Mouse (Mus musculus) heart, adult 9 months (tissue): ENCODE data around the gene Hes7.
"Not testable (repeated sequence)": the region's sequence is repeated elsewhere in the genome, so short reads cannot be mapped to it uniquely, and the experiment has no call there.

Experiments
- DNase-seq, 2 experiments: peaks; one replicate each; pipeline ENCODE4 v3.0.0; 2022; ENCODE audit warnings: low spot score in 2 of 2

Hes7 gene

DNA sequence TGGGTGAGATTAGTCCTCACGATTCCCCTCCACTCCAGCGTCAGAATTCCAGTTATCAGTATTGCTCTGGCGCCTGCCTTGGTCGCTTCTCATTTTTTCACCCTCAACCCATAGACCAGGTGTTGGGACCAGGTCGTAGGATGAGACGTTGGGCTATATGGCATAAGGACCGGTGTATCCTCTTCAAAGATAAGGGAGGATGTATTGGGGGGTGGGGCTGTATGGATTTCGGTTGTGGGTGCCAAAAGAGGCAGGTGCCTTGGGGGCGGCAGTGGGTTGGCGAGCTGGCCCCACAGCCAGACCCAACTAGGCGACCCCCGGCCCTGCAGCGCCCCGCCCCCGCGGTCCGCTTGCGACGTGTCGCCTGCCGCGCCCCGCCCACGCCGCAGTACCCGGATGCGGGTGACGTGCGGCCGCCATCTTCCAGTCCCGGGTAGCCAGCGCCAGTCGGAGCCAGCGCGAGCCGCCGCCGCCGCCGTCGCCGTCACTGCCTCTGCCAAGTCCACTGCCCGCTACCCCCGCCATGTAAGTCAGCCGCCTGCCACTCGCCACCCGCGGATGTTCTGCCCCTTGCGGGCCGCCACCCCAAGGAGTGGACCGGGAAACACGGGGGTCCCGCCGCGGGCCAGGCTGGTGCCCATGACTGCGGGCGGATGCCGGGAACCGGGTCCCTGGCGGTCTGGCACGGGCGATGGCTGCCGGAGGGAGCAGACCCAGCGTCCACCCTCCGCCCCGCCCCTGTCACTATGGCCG, 31.9 kb upstream of the Hes7 start, which contains the start of gene Vamp2:
TSS of gene Vamp2 (plus strand) at position 388 of the 753 bp plus-strand sequence.
- peak; percentile 91 to 92 for DNase-seq

DNA sequence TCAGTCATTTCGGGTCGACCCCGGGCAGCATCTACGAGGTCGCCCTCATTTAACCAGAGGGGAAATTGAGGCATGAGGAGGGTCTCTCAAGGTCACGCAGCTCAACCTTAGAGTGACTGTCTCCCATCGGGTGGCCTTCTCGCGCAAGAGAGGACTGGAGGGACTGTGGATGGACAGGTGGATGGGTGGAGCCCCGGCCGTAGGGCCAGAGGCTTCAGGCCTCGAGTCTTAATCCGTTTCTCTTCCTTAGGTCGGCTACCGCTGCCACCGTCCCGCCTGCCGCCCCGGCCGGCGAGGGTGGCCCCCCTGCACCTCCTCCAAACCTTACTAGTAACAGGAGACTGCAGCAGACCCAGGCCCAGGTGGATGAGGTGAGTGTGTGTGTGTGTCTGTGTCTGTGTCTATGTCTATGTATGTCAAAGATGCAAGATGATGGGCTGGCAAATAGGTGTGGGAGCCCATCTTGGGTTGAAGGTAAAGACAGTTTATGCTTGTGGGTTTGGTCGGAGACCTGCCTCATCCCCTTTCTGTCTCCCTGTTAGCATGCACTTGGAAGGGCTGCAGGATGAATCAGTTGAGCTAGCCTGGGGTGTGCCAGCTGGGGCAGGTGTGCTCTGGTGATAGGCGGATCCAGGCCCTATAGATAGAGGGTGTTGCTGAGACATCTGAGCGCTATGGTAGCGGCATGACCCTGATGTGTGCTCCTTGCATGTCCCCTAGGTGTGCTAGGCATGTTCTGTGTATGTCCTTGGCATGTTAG, 31.2 kb upstream of the Hes7 start:
- DNase-seq, result peak in 1 of 2 experiments; percentile 21

DNA sequence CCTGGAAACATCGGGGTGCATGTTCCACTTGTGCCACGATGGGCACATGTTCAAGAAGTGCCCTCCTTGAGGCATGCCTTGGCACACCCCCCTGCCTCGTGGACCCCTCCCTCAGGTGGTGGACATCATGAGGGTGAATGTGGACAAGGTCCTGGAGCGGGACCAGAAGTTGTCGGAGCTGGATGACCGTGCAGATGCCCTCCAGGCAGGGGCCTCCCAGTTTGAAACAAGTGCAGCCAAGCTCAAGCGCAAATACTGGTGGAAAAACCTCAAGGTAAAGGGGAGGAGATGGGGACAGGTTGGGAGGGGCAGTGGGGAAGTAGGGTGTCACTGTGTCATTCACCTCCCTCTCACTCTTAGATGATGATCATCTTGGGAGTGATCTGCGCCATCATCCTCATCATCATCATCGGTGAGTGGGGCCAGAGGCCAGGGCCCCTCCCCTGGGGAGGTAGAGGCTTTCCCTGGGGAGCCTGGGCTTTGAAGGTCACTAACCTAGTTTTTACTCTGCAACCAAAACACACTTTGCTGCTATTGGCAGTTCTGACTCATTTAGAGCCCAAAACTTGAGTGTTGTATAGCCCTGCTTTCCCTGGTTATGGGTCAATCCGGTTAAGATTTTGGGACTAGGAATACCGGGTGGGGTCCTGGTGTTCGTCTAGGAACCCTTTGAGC, 30.5 kb upstream of the Hes7 start:
- peak in 1 of 2 experiments; percentile 16 for DNase-seq

DNA sequence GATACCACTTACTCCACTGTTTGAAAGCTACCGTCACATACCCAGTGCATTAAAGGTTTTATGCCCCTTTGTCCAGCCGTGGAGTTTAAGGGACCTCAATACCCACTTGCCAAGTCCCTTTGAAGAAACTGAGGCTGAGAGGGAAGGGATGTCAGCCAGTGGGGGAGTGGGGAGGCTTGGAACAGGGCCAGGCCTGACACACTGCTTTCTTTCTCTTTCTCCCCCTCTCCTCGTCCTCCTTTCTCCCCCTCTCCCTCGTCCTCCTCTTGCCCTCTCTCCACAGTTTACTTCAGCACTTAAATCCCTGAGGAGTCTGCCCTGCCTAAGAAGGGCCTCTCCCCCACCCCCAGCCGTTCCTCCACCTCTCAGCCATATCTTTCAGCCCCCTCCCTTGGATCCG, 29.8 kb upstream of the Hes7 start:
- no peak for DNase-seq

DNA sequence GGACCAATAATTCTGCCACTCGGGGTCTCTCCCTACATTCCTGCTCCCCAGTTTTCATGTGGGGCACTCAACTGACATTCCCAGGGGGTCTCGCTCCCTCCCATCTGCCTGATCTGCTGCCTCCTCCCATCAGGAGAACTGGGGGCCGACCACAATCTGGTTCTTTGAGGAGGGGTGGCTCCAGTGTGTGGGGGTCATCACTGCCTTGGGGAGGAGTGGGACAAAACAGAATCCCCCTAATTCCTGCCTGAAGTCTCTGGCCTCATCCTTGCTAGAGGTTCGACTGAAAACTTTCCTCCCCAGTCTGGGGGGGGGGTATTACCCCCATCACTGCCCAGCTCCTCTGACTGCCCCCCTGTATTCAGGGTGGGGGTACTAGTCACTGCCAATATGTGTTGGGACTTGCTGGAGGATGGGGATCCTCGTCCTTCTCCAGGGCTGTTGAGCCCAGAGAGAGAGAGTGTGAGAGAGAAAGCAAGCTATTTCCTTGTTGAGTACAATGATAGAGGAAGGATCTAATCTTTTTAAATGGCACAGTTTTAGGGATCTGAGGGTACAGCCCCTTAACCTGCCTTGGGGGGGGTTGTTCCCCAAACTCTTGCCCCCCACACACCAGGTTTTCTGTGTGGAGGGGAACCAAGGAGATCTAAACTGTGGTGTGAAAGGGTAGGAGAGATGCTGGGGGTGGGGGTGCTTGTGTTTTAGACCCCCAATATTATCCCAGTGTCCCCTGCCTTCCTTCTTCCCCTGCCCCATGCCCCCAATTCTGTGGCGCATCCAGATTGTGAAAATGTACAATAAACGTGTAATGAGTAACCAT, 28.4 kb upstream of the Hes7 start:
- peak in 1 of 2 experiments; percentile 33 for DNase-seq

DNA sequence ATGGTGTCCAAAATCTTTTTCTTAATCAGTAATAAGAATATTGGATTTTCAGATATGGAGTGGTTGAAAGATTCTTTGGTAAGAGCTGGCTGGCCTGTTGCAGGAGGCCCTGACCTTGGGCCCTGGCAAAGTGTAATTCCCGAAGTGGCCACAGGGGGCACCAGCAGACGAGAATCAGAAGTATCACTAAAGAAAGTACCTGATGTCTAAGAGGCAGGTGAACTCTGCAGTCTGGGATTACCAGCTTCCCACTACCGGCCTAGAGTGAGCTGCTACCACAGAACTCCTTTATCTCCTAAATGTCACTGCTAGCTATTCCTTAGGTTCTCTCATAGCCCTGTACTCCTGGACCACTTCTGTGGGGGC, 27.8 kb upstream of the Hes7 start:
- peak; percentile 79 to 86 for DNase-seq

DNA sequence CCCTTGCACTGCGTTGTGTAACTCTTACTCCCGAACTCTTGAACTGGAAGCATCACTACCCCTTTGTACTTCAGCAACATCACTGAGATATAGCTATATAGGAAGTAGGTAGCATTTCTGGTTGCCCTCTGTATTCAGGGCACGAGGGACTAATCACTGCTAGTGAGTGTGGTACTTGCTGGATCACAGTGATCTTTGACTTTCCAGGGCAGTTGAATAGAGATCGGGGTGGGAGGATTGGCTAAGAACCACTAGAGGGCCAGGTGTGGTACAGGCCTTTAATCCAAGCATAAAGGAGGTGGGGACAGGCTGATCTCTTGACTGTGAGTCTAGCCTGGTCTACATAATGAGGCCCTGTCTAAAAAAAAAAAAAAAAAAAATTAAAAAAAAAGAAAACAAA, 27.3 kb upstream of the Hes7 start:
- no peak for DNase-seq

DNA sequence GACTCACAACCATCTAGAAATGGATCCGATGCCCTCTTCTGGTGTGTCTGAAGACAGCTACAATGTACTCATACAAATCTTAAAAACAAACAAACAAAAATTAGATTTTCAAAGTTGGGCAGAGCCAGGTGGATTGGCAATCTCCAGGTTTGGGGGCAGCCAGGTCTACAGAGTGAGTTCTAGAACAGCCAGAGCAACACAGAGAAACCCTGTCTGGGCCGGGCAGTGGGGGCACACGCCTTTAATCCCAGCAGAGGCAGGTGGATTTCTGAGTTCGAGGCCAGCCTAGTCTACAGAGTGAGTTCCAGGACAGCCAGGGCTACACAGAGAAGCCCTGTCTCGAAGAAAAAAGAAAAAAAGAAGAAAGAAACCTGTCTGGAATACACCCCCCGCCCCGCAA, 26.3 kb upstream of the Hes7 start:
- not testable (repeated sequence) for DNase-seq

DNA sequence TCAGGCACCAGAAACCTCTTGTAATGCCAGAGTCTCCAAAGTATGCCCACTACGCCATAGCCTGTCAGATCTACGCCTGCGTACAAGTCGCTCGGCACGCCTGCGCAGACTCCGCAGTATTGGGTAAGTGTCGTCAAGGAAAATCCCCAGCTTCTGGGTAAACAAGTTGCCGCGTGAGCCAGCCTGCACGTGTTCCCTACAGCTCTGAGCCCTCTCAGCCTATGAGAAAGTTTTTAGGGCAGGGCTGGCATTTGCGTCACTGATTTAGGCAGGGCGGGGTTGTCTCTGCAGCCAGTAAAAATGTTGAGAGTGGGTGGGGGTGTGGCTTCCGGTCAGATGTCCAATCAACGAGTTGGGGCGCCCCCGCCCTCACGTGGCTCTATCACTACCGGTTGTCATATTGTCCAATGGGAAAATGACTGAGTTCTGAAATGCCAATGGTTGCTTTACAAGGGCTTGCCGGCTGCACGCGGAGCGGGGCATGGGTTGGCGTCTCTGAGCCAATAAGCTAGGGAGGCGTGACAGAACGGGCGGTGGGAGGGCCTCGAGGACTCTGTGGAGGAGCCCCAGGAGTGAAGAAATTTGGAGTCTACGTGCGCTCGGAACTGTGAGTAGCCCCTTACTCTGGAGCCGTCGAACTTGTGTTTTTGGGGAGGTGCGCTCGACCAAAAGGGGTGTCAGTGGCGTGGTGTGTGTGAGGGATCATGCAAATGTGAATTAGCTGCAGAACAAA, 25.3 kb upstream of the Hes7 start, which contains the start of gene Per1:
TSS of gene Per1 (plus strand) at position 521 of the 733 bp plus-strand sequence.
- DNase-seq, result peak; percentile 100

DNA sequence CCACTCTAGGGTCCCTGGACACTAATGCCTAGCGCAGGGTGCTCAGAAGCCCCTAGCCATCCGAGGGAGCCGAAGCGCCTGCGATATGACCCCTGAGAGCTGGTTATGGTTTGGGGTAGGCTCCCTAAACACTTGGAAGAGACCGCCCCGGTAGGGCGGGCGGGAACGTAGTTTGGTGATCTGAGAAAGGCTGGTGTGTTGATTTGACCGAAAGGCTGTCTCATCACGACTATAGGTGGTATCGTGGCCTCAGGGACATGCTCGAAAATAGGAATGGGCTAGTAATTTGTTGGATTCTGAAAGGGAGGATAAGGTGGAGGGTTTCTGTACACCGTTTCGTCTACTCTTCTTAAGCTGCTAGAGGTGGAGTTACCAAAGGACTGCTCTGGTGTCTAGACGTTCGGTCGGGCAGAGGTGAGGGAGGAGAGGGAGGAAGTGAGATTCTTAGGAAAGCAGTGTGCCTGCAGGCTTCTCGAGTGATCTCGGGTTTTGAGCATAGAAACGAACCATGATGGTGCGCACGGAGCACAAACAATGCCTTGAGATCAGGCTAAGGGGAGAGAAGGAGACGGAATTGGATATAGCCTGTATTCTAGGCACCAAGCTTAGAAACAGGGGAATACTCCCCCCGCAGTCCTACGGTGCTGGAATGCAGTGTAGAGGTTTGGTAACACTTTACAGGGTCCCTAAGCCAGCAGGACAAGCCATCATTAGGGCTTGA, 24.5 kb upstream of the Hes7 start:
- DNase-seq, result no peak

DNA sequence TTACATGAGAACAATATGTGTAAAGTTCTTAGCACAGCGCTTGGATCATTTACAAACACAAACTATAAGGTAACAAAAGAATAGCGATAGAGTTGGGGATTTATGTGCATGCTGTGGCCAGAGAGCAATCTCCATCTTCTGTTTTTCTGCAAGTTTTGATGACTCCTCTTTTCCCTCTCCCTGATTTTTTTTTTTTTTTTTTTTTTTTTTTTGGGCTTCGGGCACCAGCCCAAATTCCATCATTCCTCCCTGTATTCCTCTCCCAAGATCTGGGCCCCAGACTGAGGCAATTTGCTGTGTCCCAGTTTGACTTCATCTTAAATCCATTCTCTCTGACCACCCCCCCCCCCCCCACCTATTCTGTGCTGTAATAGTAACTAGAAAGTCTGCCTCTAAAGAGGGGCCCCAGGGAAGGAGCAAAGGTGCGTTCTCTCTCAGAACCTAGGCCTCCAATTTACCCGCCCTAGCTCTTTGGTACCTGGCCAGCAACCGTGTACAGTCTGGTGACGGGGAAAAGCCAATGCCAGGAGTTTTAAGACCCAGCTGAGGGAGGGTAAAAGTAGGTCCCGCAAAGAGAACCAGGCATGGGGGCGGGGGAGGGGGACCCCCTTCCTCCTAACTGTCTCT, 23.7 kb upstream of the Hes7 start:
- no peak for DNase-seq

DNA sequence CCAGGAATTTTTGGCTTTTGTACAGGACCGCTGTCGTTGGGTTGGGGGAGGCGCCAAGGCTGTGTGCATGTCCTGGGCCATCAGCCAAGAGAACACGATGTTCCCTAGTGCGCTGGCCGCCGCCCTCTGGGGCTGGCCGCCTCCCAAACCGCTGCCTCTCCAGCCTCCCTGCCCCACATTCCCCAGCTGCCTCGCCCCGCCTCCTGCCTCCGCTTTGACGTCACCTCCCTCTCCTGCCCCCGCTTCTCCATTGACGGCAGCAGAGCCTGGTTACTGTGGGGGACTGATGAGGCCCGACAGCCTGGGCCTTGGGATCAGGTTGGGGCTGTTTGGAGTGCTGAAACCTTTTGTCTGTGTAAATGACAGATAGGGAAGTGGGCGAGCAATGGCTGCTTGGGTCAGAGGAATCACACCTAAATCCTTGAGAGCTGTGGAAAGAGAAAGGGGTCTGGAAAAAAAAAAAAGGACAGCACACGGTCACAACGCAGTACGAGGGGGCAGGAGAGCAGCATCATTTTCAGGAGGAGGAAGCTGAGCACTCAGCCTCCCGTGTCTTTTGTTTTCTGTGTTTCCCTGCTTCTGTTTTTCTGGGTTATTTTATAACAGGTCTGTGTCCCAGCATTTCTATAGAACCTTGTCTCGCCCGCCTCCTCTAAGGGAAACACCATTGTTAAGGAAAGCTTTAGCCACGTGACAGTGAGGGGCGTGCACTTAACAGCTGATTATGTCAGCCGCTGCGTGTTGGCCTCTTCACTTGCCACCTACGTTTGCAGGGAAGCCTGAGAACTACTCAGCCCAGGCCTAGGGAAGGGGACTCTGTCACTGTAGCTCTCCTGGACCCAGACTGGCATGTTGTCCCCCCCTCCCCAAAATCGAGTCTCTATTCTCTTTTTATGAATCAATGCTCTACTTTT, 23.0 kb upstream of the Hes7 start:
- peak; percentile 99 for DNase-seq

DNA sequence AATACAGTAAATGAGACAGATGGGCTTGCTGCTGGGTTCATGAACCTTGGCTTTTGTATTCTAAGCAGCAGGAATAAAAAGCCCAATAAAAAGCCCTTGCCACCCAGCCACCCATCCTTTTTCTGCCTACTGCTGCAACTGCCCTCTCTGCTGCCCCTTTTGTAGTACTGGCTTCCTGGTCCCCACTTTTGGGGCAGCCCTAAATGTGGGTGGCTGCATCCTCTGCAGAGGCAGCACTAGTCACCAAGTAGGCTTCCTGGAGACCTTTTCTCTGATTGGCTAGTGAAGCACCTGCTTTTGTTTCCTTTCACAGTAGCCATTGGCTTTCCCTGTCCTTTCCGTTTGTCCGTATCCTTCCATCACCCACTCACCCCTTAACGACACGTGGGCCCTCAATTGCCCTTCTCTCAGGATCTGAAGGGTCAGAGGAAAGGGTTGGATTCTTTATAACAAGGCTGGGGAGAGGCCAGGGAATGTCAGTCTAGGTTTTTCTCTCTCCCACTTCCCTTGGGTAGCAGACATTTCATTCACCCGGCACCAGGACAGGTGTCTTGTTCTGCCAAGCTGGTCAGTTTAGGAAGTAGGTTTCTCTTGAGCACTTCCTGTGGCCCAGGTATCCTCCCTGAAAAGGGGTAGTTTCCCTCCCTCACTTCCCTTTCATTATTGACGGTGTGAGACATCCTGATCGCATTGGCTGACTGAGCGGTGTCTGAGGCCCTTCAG, 22.0 kb upstream of the Hes7 start:
- DNase-seq, result no peak

DNA sequence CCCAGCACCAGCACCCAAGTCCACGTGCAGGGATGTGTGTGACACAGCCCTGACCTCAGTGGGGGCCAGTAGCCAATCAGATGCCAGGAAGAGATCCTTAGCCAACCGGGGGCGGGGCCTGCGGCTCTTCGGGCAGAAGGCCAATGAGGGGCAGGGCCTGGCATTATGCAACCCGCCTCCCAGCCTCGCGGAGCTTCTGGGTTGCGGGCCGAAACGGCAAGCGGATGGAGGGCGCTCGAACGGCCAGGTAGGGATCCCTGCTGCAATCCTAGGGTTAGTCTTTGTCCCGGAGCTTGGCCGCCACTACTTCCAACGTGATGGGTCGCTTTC, 21.5 kb upstream of the Hes7 start:
- DNase-seq, result peak; percentile 98 to 99

DNA sequence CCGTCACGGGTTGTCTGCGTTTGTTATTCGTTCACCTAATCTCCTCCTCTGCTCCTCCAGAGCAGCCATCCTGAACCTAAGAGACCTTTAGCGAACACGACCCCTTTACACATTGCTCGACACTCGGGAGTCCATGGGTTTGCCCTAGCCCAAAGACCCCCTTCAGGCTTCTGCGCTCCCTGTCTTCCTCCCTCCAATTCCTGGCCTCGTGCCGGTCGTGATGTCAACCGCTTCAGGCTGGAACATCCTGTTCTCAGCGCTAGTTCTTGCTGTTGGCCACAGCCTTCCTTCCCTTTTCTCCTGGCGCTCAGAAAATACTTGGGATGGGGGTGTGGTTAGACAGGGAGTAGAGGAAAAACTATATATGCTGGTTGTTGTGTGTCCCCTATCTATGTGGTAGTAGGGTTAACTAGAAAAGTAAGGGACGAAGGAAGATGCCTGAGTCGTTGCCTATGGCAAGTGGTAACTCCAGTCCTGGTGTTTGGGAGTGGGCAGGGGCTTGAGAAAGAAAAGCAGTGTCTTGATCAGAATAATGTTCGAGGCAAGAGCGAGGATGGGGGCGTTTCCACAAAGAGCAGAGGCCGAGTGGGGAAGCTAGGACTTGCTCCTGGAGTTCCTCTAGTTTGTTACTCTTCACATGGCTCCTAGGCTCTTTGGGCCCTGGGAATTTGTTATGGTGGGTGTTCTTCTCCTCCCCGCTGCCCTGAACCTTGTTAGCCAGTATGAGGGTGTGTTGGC, 20.9 kb upstream of the Hes7 start:
- peak; percentile 90 to 92 for DNase-seq

DNA sequence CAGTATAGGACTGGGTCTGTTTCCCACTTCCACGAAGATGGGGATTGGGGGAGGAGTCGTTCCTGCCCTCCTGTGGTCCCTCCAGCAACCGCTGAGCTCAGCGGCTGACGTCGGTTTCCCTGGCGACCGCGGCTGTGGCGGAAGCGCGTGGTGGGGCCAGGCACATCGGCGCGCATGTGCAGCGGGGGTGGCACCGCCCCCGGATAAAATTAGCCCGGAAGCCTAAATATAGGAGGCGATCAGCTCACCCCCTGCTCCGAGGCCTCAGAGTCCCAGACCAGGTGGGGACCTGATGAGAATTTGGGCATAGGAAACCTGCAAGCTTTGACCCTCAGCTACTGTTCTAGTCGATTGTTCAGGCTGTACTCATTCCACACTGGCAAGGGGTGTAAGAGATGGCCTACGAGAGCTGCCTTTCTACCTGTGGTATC, 20.3 kb upstream of the Hes7 start:
- peak; percentile 96 to 98 for DNase-seq

DNA sequence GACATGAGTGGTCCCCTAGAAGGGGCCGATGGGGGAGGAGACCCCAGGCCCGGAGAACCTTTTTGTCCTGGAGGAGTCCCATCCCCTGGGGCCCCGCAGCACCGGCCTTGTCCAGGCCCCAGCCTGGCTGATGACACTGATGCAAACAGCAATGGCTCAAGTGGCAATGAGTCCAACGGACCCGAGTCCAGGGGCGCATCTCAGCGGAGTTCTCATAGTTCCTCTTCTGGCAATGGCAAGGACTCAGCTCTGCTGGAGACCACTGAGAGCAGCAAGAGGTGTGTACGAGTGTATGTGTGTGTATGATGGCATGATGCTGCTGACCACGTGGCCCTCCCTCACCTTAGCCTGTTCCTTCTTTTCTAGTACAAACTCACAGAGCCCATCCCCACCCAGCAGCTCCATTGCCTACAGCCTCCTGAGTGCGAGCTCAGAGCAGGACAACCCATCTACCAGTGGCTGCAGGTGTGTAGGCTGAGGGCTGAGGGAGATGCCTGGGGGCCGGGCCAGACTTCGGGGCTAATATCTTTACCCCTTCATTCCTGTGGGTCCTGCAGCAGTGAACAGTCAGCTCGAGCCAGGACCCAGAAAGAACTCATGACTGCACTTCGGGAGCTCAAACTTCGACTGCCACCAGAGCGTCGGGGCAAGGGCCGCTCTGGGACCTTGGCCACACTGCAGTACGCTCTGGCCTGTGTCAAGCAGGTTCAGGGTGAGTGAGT, 19.4 kb upstream of the Hes7 start:
- DNase-seq, result peak in 1 of 2 experiments; percentile 44
